Mouse (Mus musculus): ENCODE data around the gene Has1. TPM values are rescaled to one million over a fixed set of nuclear protein-coding genes. Genes with fewer than 3 reads are reported as not detected.
"Not testable (repeated sequence)": the region's sequence is repeated elsewhere in the genome, so short reads cannot be mapped to it uniquely, and the experiment has no call there.

Has1 gene
- polyA plus RNA-seq, 1 experiment from 2014 or later = 1.3 TPM

DNA sequence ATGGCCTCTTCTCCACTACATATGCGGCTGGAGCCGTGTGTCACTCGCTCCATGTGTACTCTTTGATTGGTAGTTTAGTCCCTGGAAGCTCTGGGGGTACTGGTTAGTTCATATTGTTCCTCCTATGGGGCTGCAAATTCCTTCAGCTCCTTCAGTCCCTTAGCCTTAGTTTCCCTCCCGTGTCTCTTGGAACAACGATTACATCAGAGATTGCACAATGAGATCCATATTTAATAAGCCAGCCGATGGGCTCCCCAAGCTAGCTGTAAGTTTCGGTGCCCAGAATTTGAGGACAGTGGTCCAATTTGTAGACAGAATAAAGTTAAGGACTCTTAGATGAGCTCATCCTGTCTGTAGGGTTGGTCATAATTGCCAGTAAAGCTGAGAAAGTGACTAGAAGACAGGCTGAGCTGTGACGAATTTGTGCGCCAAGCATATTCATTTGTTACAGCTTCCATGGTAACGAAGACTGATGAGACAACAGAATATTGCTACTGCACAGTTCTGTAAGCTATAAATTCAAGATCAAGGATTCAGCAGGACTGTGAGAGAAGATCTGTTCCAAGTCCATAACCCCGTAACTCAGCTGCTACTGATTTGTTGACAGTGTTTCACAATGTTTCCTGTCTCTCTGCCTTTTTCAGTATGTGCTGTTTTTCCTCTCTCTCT lies 11.9 kb upstream of the Has1 start:
- H3K36me3 ChIP-seq = peaks cover 23% of the 10 kb centered on the region; the same call in 1 of the 2 replicates
- WGBS = 88% methylated on average over 11 of the region's 11 CpGs
- H3K4me2 ChIP-seq (replicated peaks) = no peak overlapping the region
- ATAC-seq (ENCODE audit: low FRiP score, low read depth) = no peak
- H3K9ac ChIP-seq = no peak overlapping the region
- no peak overlapping the region for H3K27ac ChIP-seq
- no peaks in the 10 kb centered on the region for H3K9me3 ChIP-seq
- no peak overlapping the region for H3K4me3 ChIP-seq
- H3K27me3 ChIP-seq (replicated peaks) = no peaks in the 10 kb centered on the region
- H3K4me1 ChIP-seq = no peaks in the 10 kb centered on the region

DNA sequence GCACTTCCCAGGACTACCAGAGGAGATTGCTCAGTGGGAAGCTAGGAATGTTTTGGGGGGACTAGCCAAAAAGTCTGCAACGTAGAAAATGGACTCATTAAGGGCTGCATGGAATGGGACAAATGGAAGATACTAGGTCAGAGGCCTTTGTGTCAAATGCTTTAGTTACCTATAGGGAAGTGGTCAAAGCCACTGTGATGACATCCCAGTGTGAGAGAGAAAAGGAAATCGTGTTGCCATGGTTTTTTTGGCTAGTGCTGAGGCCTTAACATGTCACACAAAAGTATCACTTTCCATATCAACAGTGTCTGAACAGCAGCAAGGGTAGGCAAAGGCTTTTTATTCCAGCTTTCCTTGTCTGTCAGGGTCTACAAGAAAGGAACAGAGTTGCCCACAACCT lies 10.2 kb upstream of the Has1 start:
- no peak for ATAC-seq (ENCODE audit: low FRiP score, low read depth)
- H3K36me3 ChIP-seq = peaks cover 23% of the 10 kb centered on the region; the same call in 1 of the 2 replicates
- H3K9me3 ChIP-seq = no peaks in the 10 kb centered on the region
- no peak overlapping the region for H3K27ac ChIP-seq
- no peaks in the 10 kb centered on the region for H3K4me1 ChIP-seq
- 66% methylated on average over 2 of the region's 2 CpGs for WGBS
- no peak overlapping the region for H3K4me2 ChIP-seq (replicated peaks)
- H3K9ac ChIP-seq = no peak overlapping the region
- H3K27me3 ChIP-seq (replicated peaks) = no peaks in the 10 kb centered on the region
- H3K4me3 ChIP-seq = no peak overlapping the region

- Histone ChIP-seq H3K27ac (no peak overlapping the region), H3K4me3 (no peak overlapping the region), H3K9ac (no peak overlapping the region), H3K4me2 (replicated peaks) (no peak overlapping the region), H3K4me1 (no peaks in the 10 kb centered on the region), H3K9me3 (no peaks in the 10 kb centered on the region), H3K27me3 (replicated peaks) (no peaks in the 10 kb centered on the region), H3K36me3 (peaks cover 23% of the 10 kb centered on the region; the same call in 1 of the 2 replicates)
- ATAC-seq (ENCODE audit: low FRiP score, low read depth) = no peak
- 92% methylated on average over 1 of the region's 1 CpGs for WGBS
Measured at GRCm38 (mm10) chr17:17862360-17862759, 7.4 kb upstream of the Has1 start.

- Histone ChIP-seq H3K9me3 (no peaks in the 10 kb centered on the region), H3K9ac (no peak overlapping the region), H3K36me3 (peaks cover 14% of the 10 kb centered on the region; the same call in 1 of the 2 replicates), H3K4me2 (replicated peaks) (no peak overlapping the region), H3K27me3 (replicated peaks) (no peaks in the 10 kb centered on the region), H3K4me3 (no peak overlapping the region), H3K27ac (no peak overlapping the region), H3K4me1 (no peaks in the 10 kb centered on the region)
- no peak for ATAC-seq (ENCODE audit: low FRiP score, low read depth)
- 86% methylated on average over 3 of the region's 3 CpGs for WGBS
Measured at GRCm38 (mm10) chr17:17860110-17860509, 5.1 kb upstream of the Has1 start.

DNA sequence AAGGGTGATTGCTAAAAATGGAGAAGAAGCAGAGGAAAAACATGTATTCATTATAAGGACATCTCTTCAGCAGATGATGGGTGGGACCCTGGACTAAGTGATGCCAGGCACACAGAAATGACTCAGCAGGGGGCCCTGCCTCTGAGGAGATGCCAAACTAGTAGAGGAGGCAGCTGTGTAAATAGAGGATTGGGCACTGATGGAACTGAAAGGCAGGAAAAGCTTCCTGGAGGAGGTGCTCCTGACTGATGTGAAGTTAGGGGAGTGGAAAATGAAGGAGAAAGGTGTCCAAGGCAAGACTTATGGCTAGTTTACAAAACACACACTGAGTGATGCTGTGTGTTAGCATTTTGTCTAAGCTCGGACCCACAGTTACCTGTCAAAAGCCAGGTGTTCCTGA lies 2.4 kb upstream of the Has1 start:
- Histone ChIP-seq H3K4me1 (no peaks in the 10 kb centered on the region), H3K9ac (no peak overlapping the region), H3K27me3 (replicated peaks) (no peaks in the 10 kb centered on the region), H3K9me3 (no peaks in the 10 kb centered on the region), H3K36me3 (peaks cover 2% of the 10 kb centered on the region; the same call in 1 of the 2 replicates), H3K27ac (no peak overlapping the region), H3K4me3 (no peak overlapping the region), H3K4me2 (replicated peaks) (no peak overlapping the region)
- 92% methylated on average over 1 of the region's 1 CpGs for WGBS
- no peak for ATAC-seq (ENCODE audit: low FRiP score, low read depth)

GRCm38 (mm10) chr17:17856612-17857011 lies 1.6 kb upstream of the Has1 start:
- ATAC-seq (ENCODE audit: low FRiP score, low read depth) = no peak
- Histone ChIP-seq H3K27ac (no peak overlapping the region), H3K36me3 (no peaks in the 10 kb centered on the region; the same call in 1 of the 2 replicates), H3K9me3 (no peaks in the 10 kb centered on the region), H3K4me1 (no peaks in the 10 kb centered on the region), H3K4me2 (replicated peaks) (no peak overlapping the region), H3K4me3 (no peak overlapping the region), H3K27me3 (replicated peaks) (no peaks in the 10 kb centered on the region), H3K9ac (no peak overlapping the region)
- 85% methylated on average over 1 of the region's 1 CpGs for whole genome bisulfite sequencing

GRCm38 (mm10) chr17:17849906-17850712 lies 4.9 kb downstream of the Has1 start:
- peak; percentile 32 for ATAC-seq (ENCODE audit: low FRiP score, low read depth)
- Histone ChIP-seq H3K27me3 (replicated peaks) (peaks cover 12% of the 10 kb centered on the region), H3K4me1 (no peaks in the 10 kb centered on the region), H3K27ac (no peak overlapping the region), H3K9me3 (no peaks in the 10 kb centered on the region), H3K9ac (no peak overlapping the region), H3K4me3 (no peak overlapping the region), H3K4me2 (replicated peaks) (peak overlapping the region; percentile 35), H3K36me3 (0 out of 2 replicates have a peak, but pooled peaks cover 8% of the 10 kb centered on the region)
- WGBS = 23% methylated on average over 55 of the region's 55 CpGs

GRCm38 (mm10) chr17:17848988-17849387 lies 6.0 kb downstream of the Has1 start:
- Histone ChIP-seq H3K27ac (no peak overlapping the region), H3K4me3 (no peak overlapping the region), H3K4me1 (no peaks in the 10 kb centered on the region), H3K9ac (no peak overlapping the region), H3K27me3 (replicated peaks) (peaks cover 12% of the 10 kb centered on the region), H3K9me3 (no peaks in the 10 kb centered on the region), H3K4me2 (replicated peaks) (no peak overlapping the region), H3K36me3 (0 out of 2 replicates have a peak, but pooled peaks cover 8% of the 10 kb centered on the region)
- 83% methylated on average over 2 of the region's 2 CpGs for WGBS
- ATAC-seq (ENCODE audit: low FRiP score, low read depth) = no peak

- 72% methylated on average over 10 of the region's 10 CpGs for WGBS
- Histone ChIP-seq H3K36me3 (peaks cover 21% of the 10 kb centered on the region), H3K27me3 (replicated peaks) (peaks cover 11% of the 10 kb centered on the region), H3K4me1 (no peaks in the 10 kb centered on the region), H3K9ac (no peak overlapping the region), H3K27ac (no peak overlapping the region), H3K4me3 (no peak overlapping the region), H3K9me3 (no peaks in the 10 kb centered on the region), H3K4me2 (replicated peaks) (no peak overlapping the region)
- ATAC-seq (ENCODE audit: low FRiP score, low read depth) = no peak
Measured at GRCm38 (mm10) chr17:17845187-17846027, 9.6 kb downstream of the Has1 start.

- H3K27me3 ChIP-seq (replicated peaks); H3K4me2 ChIP-seq (replicated peaks); H3K9ac ChIP-seq; ATAC-seq (ENCODE audit: low FRiP score, low read depth); H3K9me3 ChIP-seq; H3K4me3 ChIP-seq; H3K27ac ChIP-seq; H3K4me1 ChIP-seq: not testable (repeated sequence)
- peaks cover 25% of the 10 kb centered on the region for H3K36me3 ChIP-seq
- 91% methylated on average over 3 of the region's 3 CpGs for WGBS
Measured at GRCm38 (mm10) chr17:17844606-17845005, 10.4 kb downstream of the Has1 start.

DNA sequence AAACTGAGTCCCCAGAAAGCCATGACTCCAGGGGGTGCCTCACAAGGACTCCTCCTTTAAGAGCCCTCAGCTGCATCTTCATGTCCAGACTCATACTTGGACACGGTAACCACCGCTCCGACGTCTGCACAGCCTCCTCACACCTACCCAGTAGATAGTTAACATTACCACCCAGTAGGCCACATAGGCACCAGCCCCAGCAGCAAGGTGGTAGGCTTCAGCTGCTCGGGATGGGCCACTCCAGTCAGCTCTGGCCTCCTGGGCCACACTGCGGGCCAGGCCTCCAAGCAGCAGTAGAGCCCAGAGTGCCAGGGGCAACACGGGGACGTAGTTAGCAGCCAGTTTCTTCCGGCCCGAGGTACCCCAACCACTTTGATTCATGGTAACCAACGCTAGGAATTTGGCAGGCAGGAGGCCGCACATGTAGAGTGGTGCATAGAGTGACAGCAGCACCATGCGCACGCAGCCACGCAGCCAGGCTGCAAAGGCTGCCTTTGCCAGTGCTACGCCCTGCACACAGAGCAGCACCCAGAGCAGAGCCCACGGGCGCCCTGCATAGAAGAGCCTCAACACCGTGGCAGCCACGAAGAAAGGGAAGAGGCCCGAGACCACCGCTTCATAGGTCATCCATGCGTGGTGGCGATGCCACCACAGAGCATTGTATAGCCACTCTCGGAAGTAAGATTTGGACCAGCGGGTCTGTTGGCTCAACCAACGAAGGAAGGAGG lies 11.3 kb downstream of the Has1 start:
- peak; percentile 52 for ATAC-seq (ENCODE audit: low FRiP score, low read depth)
- Histone ChIP-seq H3K27me3 (replicated peaks) (no peaks in the 10 kb centered on the region), H3K4me2 (replicated peaks) (no peak overlapping the region), H3K36me3 (peaks cover 32% of the 10 kb centered on the region), H3K27ac (no peak overlapping the region), H3K9ac (no peak overlapping the region), H3K4me3 (no peak overlapping the region), H3K4me1 (peaks cover 6% of the 10 kb centered on the region; the same call in 1 of the 2 replicates), H3K9me3 (no peaks in the 10 kb centered on the region)
- 72% methylated on average over 27 of the region's 27 CpGs for WGBS
